Mouse (Mus musculus): ENCODE data around the gene Ccnk. TPM values are rescaled to one million over a fixed set of nuclear protein-coding genes. Genes with fewer than 3 reads are reported as not detected.
A peak's percentile ranks its signal among the peaks of the same experiment; 100 is the strongest.

Gene Ccnk
- polyA plus RNA-seq, 1 experiment from 2014 or later: 2.2 TPM

DNA sequence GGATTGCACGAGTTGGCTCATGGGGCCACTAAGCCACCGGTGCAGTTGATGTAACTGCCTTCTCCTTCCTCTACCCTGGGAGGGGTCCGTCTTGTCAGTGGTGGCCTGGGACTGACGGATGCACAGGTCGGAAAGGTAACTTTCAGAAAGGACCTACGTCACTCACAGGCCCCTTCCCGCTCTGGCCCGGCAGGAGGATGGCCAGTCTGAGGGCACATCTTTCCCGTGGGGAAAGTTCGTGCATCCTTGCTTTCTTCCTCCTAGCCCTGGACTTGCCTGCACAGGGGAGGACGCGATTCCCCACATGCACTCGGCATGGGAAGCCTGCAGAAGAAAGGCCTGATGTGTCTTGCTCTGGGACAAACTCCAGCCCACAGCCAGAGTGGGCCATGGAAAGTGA, 46.8 kb downstream of the Ccnk start:
- H3K36me3 ChIP-seq (ENCODE audit: control insufficient read depth, insufficient read depth, low read length): no peaks in the 10 kb centered on the region
- no peak overlapping the region for H3K4me3 ChIP-seq (ENCODE audit: low read length)
- WGBS: 76% methylated on average over 13 of the region's 13 CpGs
- no peak overlapping the region for H3K9ac ChIP-seq (ENCODE audit: low read depth, low read length)
- H3K27ac ChIP-seq (ENCODE audit: low read depth, low read length): no peak overlapping the region
- peaks cover 30% of the 10 kb centered on the region for H3K4me1 ChIP-seq (ENCODE audit: control insufficient read depth, insufficient read depth, low read depth, low read length)
- H3K4me2 ChIP-seq (ENCODE audit: low read length): no peak overlapping the region
- no peaks in the 10 kb centered on the region for H3K27me3 ChIP-seq (replicated peaks; ENCODE audit: control insufficient read depth, insufficient read depth, low read length)
- ATAC-seq: no peak
- H3K9me3 ChIP-seq (ENCODE audit: control insufficient read depth, low read length): no peaks in the 10 kb centered on the region

DNA sequence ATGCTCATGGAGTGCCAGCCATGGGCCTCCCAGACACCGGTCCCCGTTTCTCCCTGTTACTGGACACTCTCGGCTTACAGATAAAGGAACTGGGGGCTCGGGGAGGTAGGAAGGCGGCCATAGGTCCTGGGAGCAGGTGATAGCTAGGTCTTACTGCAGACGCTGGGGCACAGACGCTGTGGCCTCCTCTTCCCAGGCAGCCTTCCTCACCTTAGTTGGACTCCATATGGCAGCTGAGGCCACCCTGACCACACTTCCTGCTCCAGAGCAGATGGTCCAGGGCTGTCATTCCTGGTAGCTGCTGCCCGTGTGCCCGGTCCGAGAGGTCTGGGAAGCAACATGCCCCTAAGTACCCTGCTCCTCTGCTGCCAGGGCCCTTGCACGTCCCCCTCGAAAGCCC, 47.6 kb downstream of the Ccnk start:
- Histone ChIP-seq H3K4me1 (ENCODE audit: control insufficient read depth, insufficient read depth, low read depth, low read length) (peaks cover 30% of the 10 kb centered on the region), H3K36me3 (ENCODE audit: control insufficient read depth, insufficient read depth, low read length) (no peaks in the 10 kb centered on the region), H3K9ac (ENCODE audit: low read depth, low read length) (no peak overlapping the region), H3K27ac (ENCODE audit: low read depth, low read length) (no peak overlapping the region), H3K4me2 (ENCODE audit: low read length) (no peak overlapping the region), H3K27me3 (replicated peaks; ENCODE audit: control insufficient read depth, insufficient read depth, low read length) (no peaks in the 10 kb centered on the region), H3K9me3 (ENCODE audit: control insufficient read depth, low read length) (no peaks in the 10 kb centered on the region), H3K4me3 (ENCODE audit: low read length) (no peak overlapping the region)
- WGBS: 77% methylated on average over 12 of the region's 12 CpGs
- no peak for ATAC-seq

DNA sequence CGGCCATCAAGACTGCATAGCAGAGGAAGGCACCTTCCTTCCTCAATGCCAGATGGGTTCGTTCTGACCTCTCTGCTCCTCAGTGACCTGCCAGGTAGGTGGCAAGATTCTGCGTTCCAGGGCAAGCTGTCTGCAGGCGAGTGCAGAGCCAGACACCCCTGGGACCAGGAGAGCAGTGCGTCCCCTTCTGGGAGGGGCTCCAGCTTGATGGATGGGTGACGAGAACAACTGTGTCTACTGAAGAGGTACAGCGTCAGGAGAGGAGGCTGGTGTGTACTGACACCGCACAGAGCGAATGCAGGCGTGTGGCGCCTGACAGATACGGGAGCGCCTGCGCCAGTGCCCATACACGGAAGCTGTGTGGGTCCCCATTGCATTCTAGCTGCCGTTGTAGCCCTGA, 48.1 kb downstream of the Ccnk start:
- Histone ChIP-seq H3K4me1 (ENCODE audit: control insufficient read depth, insufficient read depth, low read depth, low read length) (peaks cover 34% of the 10 kb centered on the region), H3K27me3 (replicated peaks; ENCODE audit: control insufficient read depth, insufficient read depth, low read length) (no peaks in the 10 kb centered on the region), H3K36me3 (ENCODE audit: control insufficient read depth, insufficient read depth, low read length) (no peaks in the 10 kb centered on the region), H3K9me3 (ENCODE audit: control insufficient read depth, low read length) (no peaks in the 10 kb centered on the region), H3K4me3 (ENCODE audit: low read length) (no peak overlapping the region), H3K9ac (ENCODE audit: low read depth, low read length) (no peak overlapping the region), H3K4me2 (ENCODE audit: low read length) (no peak overlapping the region), H3K27ac (ENCODE audit: low read depth, low read length) (no peak overlapping the region)
- WGBS: 68% methylated on average over 16 of the region's 16 CpGs
- no peak for ATAC-seq

DNA sequence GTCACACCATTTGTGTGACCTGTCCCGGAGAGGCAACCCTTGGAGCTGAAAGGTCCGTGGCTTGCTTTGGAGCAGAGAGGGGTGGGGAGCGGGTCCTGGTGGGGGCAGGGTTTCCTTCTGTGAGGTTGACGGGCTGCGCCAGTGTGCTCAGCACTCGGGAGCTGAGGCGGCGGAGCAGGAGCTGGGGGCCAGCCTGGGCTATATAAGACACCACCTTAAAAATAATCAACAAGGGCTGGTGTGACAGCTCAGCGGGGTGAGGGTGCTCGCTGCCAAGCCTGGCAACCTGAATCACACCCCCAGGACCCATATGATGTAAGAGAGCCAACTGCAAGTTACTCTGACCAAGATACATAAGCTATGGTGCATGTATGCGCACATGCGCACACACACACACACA, 50.7 kb downstream of the Ccnk start:
- no peak overlapping the region for H3K4me3 ChIP-seq (ENCODE audit: low read length)
- no peaks in the 10 kb centered on the region for H3K27me3 ChIP-seq (replicated peaks; ENCODE audit: control insufficient read depth, insufficient read depth, low read length)
- WGBS: 79% methylated on average over 12 of the region's 12 CpGs
- H3K9ac ChIP-seq (ENCODE audit: low read depth, low read length): no peak overlapping the region
- no peaks in the 10 kb centered on the region for H3K36me3 ChIP-seq (ENCODE audit: control insufficient read depth, insufficient read depth, low read length)
- H3K4me1 ChIP-seq (ENCODE audit: control insufficient read depth, insufficient read depth, low read depth, low read length): peaks cover 30% of the 10 kb centered on the region
- ATAC-seq: no peak
- H3K4me2 ChIP-seq (ENCODE audit: low read length): no peak overlapping the region
- H3K9me3 ChIP-seq (ENCODE audit: control insufficient read depth, low read length): no peaks in the 10 kb centered on the region
- no peak overlapping the region for H3K27ac ChIP-seq (ENCODE audit: low read depth, low read length)

DNA sequence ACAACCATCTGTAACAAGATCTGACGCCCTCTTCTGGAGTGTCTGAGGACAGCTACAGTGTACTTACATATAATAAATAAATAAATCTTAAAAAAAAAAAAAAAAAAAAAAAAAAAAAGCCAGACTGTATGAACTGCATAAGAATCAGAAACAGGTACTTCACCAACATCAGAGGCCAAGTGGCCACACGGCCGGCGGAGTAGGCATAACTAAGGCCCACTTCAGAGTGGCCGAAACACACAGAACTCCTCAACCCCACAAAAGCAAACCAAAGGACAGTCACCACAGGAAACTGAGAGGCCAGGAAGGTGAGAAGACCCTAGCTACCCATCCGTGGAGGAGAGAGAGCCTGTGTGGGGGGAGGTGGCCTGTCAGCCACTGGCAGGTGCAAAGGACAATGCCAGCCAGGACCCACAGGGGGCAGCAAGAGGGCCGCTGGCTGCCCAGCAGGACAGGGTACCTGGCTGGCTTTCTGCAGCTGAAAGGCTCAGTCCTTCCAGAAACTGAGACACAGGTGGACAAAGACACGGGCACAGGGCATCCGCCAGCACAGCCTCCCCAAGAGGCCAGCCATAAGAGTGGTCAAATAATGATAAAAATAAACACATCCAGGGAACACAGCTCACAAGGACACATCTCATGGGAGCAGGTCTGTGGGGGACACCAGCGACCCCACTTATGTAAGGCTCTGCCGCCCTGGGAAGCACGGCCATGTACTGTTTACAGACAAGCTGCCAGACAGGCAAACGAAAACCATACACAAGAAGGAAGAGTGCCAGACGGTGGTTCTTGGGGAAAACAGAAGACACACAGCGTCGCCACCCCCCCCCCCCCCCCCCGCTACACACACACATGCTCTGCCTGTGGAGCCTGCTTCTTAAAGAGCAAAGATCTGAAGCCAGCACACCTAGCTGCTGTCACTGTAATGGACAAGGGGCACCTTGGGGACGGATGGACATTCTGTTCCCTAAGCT, 51.7 kb downstream of the Ccnk start:
- Histone ChIP-seq H3K4me3 (ENCODE audit: low read length) (no peak overlapping the region), H3K4me2 (ENCODE audit: low read length) (no peak overlapping the region; the same call in 1 of the 2 replicates), H3K9ac (ENCODE audit: low read depth, low read length) (no peak overlapping the region), H3K27me3 (replicated peaks; ENCODE audit: control insufficient read depth, insufficient read depth, low read length) (no peaks in the 10 kb centered on the region), H3K36me3 (ENCODE audit: control insufficient read depth, insufficient read depth, low read length) (no peaks in the 10 kb centered on the region), H3K4me1 (ENCODE audit: control insufficient read depth, insufficient read depth, low read depth, low read length) (peaks cover 26% of the 10 kb centered on the region), H3K9me3 (ENCODE audit: control insufficient read depth, low read length) (no peaks in the 10 kb centered on the region), H3K27ac (ENCODE audit: low read depth, low read length) (peak overlapping the region; percentile 66)
- 46% methylated on average over 16 of the region's 18 CpGs for WGBS
- ATAC-seq: no peak

DNA sequence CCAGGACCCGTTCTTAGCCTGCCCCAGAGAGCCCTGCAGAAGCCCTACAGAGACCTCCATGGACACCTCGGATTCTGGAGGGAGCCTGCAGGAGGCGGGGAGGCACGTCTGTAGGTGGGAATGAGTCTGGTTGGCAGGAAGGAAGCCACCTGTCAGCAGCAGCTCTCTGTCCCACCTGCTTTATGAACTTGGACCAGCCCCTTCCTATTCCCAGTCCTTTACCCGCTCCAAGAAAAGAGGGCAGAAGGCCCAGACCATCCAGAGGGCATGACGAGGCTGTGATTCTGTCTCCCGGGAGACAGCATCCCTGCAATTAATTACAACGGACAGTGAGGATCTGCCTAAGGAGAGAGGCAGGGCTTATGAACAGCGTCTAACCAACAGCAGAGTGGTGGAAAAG, 52.5 kb downstream of the Ccnk start:
- peak; percentile 37; the same call in 1 of the 2 replicates for ATAC-seq
- WGBS: 16% methylated on average over 9 of the region's 9 CpGs
- H3K36me3 ChIP-seq (ENCODE audit: control insufficient read depth, insufficient read depth, low read length): no peaks in the 10 kb centered on the region
- no peaks in the 10 kb centered on the region for H3K27me3 ChIP-seq (replicated peaks; ENCODE audit: control insufficient read depth, insufficient read depth, low read length)
- no peaks in the 10 kb centered on the region for H3K9me3 ChIP-seq (ENCODE audit: control insufficient read depth, low read length)
- no peak overlapping the region for H3K4me3 ChIP-seq (ENCODE audit: low read length)
- H3K4me2 ChIP-seq (ENCODE audit: low read length): no peak overlapping the region; the same call in 1 of the 2 replicates
- H3K4me1 ChIP-seq (ENCODE audit: control insufficient read depth, insufficient read depth, low read depth, low read length): peaks cover 25% of the 10 kb centered on the region
- peak overlapping the region; percentile 66; the same call in 1 of the 2 replicates for H3K27ac ChIP-seq (ENCODE audit: low read depth, low read length)
- H3K9ac ChIP-seq (ENCODE audit: low read depth, low read length): 0 out of 2 replicates have a peak overlapping the region, but pooled peaks have one; percentile 7

DNA sequence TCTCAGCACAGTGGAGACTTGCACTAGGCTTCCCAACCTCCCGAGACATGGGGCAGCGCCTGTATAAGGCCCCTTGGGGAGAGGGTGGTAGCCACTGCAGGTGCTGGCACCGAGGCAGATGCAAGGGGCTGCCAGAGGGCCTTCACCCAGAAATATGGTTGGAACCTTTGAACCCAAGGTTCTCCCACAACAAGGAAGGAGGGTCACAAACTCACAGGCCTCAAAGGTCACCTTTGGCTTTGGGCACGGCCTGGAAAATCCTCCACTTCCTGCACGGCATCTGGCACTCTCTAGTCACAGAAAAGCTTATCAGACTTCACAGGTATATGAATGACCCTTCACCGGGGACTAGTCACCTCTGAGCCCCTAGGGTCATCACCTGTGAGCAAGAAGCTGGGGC, 54.4 kb downstream of the Ccnk start:
- peaks cover 37% of the 10 kb centered on the region for H3K4me1 ChIP-seq (ENCODE audit: control insufficient read depth, insufficient read depth, low read depth, low read length)
- WGBS: 86% methylated on average over 6 of the region's 6 CpGs
- no peaks in the 10 kb centered on the region for H3K27me3 ChIP-seq (replicated peaks; ENCODE audit: control insufficient read depth, insufficient read depth, low read length)
- no peak overlapping the region for H3K27ac ChIP-seq (ENCODE audit: low read depth, low read length)
- H3K4me2 ChIP-seq (ENCODE audit: low read length): no peak overlapping the region
- no peak for ATAC-seq
- H3K9ac ChIP-seq (ENCODE audit: low read depth, low read length): no peak overlapping the region
- H3K36me3 ChIP-seq (ENCODE audit: control insufficient read depth, insufficient read depth, low read length): no peaks in the 10 kb centered on the region
- no peak overlapping the region for H3K4me3 ChIP-seq (ENCODE audit: low read length)
- H3K9me3 ChIP-seq (ENCODE audit: control insufficient read depth, low read length): no peaks in the 10 kb centered on the region

DNA sequence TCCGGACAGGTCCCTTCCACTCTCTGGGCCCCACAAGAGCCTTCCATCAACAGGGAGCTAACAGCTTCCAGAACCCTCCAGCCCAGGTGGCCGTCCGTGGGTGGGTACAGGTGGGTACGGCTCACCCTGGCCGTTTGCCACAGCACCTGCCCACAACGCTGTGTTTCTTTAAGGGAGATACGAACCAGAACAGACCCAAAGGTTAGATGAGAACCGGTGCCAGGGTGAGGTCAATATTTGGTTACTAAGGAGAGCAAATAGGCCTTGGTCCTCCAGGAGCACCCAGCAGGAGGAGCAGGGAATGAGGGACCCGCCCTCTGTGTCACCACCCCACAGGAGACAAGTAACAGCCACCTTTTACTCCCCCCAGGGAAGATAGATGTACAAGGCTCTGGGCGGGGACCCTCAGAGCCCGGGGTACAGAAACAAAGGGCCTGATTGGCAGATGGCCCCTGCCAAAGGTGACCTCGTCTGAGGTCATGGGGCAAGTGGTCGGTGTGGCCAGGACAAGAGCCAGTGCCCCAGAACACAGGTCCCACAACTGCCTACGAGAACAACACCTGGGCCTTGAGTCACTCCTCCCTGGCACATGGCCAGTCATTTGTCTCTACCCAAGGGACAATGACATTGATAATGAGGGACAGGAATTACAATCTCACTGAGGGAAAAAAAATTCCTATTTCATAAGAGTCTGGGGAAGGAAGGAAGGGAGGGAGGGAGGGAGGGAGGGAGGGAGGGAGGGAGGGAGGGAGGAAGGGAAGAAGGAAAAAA, 55.6 kb downstream of the Ccnk start:
- peaks cover 49% of the 10 kb centered on the region for H3K4me1 ChIP-seq (ENCODE audit: control insufficient read depth, insufficient read depth, low read depth, low read length)
- no peak overlapping the region for H3K4me2 ChIP-seq (ENCODE audit: low read length)
- no peaks in the 10 kb centered on the region for H3K36me3 ChIP-seq (ENCODE audit: control insufficient read depth, insufficient read depth, low read length)
- 70% methylated on average over 14 of the region's 14 CpGs for WGBS
- H3K9me3 ChIP-seq (ENCODE audit: control insufficient read depth, low read length): no peaks in the 10 kb centered on the region
- H3K4me3 ChIP-seq (ENCODE audit: low read length): no peak overlapping the region
- H3K9ac ChIP-seq (ENCODE audit: low read depth, low read length): no peak overlapping the region
- no peaks in the 10 kb centered on the region for H3K27me3 ChIP-seq (replicated peaks; ENCODE audit: control insufficient read depth, insufficient read depth, low read length)
- ATAC-seq: no peak
- no peak overlapping the region for H3K27ac ChIP-seq (ENCODE audit: low read depth, low read length)

DNA sequence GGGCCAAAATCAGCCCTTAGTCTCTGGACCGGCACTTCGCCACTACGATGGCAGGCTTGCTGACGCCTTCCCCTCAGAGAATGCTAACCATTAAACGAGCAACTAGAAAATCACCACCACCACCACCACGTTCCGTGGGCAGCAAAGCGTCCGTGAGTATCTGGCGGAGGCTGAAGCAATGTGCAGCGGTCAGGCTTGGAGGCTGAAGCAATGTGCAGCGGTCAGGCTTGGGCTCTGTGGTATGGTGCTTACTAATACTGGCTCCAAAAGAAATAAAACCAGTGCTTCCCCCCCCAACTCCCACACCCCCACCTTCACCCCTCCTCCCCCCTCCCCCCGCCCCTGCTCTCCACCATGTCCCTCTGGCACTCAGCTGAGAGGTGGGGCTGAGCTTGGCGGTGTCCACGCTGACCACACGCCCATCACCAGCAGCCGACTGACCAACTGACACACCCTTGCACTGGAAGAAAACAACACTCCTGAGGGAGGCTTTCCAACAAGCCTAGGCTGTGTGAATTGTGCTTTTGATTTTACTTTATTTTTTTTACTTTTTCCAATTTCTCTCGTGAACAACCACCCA, 56.7 kb downstream of the Ccnk start:
- 62% methylated on average over 17 of the region's 18 CpGs for WGBS
- ATAC-seq: no peak
- H3K4me3 ChIP-seq (ENCODE audit: low read length): no peak overlapping the region
- H3K27ac ChIP-seq (ENCODE audit: low read depth, low read length): no peak overlapping the region
- no peaks in the 10 kb centered on the region for H3K36me3 ChIP-seq (ENCODE audit: control insufficient read depth, insufficient read depth, low read length)
- no peaks in the 10 kb centered on the region for H3K27me3 ChIP-seq (replicated peaks; ENCODE audit: control insufficient read depth, insufficient read depth, low read length)
- H3K4me2 ChIP-seq (ENCODE audit: low read length): no peak overlapping the region
- H3K4me1 ChIP-seq (ENCODE audit: control insufficient read depth, insufficient read depth, low read depth, low read length): peaks cover 56% of the 10 kb centered on the region
- H3K9me3 ChIP-seq (ENCODE audit: control insufficient read depth, low read length): no peaks in the 10 kb centered on the region
- no peak overlapping the region for H3K9ac ChIP-seq (ENCODE audit: low read depth, low read length)
